Mouse (Mus musculus) splenic B cell, adult 2 months (primary cell): Measurements from ENCODE around the gene Ndufa4l2.

Experiments
- DNase-seq: peaks from one replicate; pipeline ENCODE4 v3.0.0-alpha.2; 2011; ENCODE audit warnings: low read depth, low spot score
- H3K27me3 ChIP-seq: 2 replicates; pipeline ENCODE4 v1.6.1; 2012; ENCODE audit warnings: mild to moderate bottlenecking, low read length, moderate library complexity, mixed read lengths; ENCODE audit not compliant: control insufficient read depth, poor library complexity, insufficient read depth, severe bottlenecking
- H3K36me3 ChIP-seq: 2 replicates; pipeline ENCODE4 v1.6.1; 2012; ENCODE audit warnings: mild to moderate bottlenecking, low read length, moderate library complexity, mixed read lengths; ENCODE audit not compliant: control insufficient read depth, poor library complexity, insufficient read depth, severe bottlenecking

The Ndufa4l2 gene

DNA sequence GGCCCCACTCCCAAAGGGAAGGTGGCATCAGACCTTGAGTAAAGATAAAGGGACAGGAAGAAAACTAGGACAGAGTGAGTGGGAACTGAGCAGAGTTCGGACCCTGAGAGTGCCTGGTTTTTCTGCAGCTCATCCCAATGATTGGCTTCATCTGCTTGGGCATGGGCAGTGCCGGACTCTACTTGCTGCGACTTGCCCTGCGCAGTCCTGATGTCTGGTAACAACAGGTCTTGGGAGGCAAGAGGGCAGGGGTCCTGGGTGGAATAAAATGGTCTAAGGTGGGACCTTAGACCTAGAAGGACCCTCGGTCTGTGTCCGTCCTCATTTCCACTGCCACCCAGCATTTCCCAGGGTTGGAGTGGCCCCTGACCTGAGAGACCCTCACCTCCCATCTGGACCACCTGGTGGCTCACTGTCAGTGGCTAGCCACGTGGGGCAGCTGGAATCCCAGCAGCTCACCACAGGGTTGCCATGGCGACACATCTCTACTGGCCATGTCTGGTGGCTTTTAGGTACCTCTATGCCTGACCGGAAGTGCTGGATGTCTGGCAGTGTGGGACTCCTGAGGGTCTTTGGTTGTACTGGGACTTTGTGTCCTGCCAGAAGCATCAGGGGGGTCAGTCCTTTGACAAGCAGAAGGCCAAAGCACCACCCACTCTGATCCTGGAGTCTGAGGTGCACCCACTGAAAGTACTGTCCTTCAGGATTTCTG is 660 bp downstream of the Ndufa4l2 start:
- H3K36me3 ChIP-seq, result peaks cover 6% of the 10 kb centered on the region
- no peak for DNase-seq
- no peaks in the 10 kb centered on the region for H3K27me3 ChIP-seq

DNA sequence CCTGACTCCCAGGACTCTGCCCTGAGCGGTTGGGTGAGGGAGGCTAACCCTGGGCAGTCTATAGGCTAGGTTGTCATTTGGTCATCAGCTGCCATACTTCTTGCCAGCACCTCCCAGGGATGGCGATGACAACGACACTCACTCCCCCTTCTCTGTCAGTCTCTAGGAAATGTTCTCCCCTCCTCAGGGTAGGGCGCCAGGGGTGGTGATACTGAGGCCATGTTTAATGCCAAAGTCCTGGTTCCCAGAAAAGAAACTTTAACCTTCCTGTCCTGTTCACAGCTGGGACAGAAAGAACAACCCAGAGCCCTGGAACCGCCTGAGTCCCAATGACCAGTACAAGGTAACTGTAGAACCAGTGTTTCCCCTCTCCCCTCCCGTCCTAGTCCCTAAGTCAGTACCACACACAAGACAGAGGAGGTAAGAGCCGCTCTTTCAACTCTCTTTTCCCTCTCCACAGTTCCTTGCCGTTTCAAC is 1.3 kb downstream of the Ndufa4l2 start:
- DNase-seq, result no peak
- Histone ChIP-seq H3K36me3 (peaks cover 6% of the 10 kb centered on the region), H3K27me3 (no peaks in the 10 kb centered on the region)

DNA sequence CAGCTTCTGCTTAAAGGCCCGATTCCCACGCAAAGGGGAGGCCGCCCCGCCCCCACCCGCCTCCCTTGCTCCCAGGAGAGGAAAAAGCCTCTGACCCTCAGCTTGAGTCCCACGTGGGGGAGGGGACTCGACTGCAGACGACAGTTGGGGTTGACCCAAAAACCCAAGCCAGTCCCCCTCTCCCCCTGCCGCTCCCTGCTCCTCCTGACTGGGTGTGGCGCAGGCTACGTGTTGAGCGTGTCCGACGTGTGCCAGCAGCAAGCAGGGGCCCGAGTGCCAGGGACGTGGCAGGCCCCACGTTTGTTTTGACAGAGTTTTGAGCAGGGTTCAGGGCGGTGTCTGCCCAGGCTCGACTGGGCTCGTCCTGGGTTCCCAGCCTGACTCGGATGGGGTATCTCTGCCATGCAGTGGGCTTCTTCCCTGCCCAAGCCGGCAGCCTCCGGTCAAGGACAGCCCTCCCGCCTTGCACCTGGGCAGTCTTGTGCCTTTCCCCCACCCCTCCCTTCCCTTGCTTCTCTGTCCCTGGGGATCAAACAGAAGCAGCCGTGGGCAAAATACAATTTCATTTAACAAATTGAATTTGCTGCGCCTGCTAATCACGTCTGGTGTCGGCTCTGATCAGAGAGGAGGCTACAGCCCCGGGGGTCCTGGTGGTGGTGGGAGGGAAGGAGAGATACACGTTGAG is 2.0 kb downstream of the Ndufa4l2 start:
- Histone ChIP-seq H3K27me3 (no peaks in the 10 kb centered on the region), H3K36me3 (peaks cover 6% of the 10 kb centered on the region)
- DNase-seq, result no peak

DNA sequence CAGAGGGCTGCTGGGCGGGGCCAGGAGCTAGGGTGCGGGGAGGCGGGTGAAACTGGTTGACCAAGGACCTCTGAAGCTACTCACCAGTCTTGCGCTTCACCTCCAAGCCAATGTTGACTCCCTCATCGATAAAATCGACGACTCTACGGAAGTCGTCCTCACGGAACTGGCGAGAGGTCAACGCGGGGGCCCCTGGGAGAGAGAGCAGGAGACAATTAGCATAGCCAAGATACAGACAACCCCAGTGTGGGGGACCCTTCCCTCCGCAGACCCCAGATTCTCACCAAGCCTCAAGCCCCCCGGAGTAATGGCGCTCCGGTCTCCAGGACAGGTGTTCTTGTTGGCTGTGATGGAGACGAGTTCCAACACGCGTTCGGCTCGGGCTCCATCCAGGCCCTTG is 3.2 kb downstream of the Ndufa4l2 start:
- peaks cover 6% of the 10 kb centered on the region for H3K36me3 ChIP-seq
- no peak for DNase-seq
- H3K27me3 ChIP-seq, result no peaks in the 10 kb centered on the region

- no peaks in the 10 kb centered on the region for H3K27me3 ChIP-seq
- no peak for DNase-seq
- peaks cover 6% of the 10 kb centered on the region for H3K36me3 ChIP-seq
Observed at GRCm38 (mm10) chr10:127519041-127519701, 4.4 kb downstream of the Ndufa4l2 start.

DNA sequence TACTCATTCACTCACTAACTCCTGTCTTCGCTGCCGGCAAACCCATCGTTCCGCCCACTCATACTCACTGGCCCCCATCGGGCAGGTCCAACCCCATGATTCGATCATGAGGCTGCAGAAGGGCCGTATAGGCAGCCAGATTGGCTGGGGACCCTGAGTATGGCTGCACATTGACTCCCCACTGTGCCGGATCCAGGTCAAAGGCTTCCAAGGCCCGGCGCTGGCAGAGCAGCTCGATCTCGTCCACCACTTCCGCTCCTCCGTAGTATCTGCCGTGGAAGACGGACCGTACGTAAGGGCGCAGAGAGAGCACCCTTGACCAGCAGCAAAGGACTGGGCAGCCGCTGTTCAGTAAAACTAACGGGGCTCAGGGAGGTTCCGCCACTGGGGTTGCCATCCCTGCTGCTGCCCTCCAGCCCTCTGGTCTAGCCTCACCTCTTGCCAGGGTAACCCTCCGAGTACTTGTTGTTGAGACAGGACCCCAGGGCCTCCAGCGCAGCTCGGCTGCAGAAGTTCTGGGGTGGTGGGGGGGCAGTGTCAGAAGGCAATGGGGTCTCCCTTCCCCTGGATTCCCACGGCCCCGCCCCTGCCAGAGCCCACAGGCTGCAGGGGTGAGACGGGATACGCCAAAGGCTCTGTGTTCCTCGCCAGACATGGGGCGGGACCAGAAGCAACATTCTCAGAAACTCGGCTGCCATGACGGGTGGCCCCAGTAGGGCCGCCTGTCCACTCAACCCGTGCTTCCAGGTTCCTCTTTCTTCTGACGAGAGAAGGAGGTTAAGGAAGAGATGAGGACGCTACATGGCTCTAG is 5.3 kb downstream of the Ndufa4l2 start:
- peaks cover 6% of the 10 kb centered on the region for H3K36me3 ChIP-seq
- no peaks in the 10 kb centered on the region for H3K27me3 ChIP-seq
- no peak for DNase-seq

GRCm38 (mm10) chr10:127520714-127521357 is 6.1 kb downstream of the Ndufa4l2 start:
- Histone ChIP-seq H3K36me3 (peaks cover 6% of the 10 kb centered on the region), H3K27me3 (no peaks in the 10 kb centered on the region)
- no peak for DNase-seq

DNA sequence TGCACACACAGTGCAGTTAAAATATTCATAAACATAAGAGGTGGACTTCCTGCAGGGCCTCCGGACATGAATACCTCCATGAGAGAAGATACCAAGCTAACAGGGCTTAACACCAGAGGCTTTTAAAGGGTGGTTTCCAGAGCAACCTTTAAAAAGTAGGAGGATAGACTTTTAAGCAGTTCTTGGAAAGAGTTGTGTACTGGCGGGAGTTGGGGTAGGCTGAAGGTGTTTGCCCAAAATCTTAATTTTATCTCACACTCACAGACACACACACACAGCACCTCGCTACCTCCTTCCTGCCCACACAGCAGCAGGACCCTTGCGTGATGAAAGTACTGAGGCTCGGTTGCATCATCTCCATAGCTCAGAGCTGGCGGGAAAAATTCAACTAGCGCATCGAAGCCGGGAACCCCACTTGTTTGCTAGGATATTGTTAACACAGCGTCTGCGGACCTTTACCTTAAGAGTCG is 6.9 kb downstream of the Ndufa4l2 start:
- peaks cover 6% of the 10 kb centered on the region for H3K36me3 ChIP-seq
- no peaks in the 10 kb centered on the region for H3K27me3 ChIP-seq
- DNase-seq, result no peak

DNA sequence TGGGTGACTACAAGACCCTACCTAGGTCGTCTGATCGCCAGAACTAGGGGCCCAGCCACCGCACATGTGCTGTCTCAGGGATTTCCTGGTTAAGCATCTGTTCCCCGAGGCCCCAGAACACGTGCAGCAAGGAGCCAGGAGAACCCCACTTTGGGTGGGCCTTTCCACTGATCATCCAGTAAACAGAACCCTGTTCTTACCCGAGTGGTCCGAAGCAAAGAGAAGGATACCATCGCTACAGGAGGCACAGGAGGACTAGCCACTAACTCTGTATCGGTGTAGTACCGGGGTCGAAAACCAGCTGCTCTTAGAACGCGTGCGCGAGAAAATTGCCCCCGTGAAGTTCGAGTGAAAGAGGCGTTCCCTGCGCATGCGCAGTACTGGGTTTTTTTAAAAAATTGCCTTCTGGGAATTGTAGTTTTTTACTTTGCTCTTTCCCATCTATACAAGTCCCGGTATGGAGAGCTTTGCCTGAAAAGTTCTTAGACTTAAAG is 7.4 kb downstream of the Ndufa4l2 start, which contains the start of gene Shmt2:
Shmt2 (minus strand) TSS at position 357 of the 494 bp plus-strand sequence.
- no peaks in the 10 kb centered on the region for H3K27me3 ChIP-seq
- DNase-seq, result peak; percentile 91
- H3K36me3 ChIP-seq, result peaks cover 6% of the 10 kb centered on the region

DNA sequence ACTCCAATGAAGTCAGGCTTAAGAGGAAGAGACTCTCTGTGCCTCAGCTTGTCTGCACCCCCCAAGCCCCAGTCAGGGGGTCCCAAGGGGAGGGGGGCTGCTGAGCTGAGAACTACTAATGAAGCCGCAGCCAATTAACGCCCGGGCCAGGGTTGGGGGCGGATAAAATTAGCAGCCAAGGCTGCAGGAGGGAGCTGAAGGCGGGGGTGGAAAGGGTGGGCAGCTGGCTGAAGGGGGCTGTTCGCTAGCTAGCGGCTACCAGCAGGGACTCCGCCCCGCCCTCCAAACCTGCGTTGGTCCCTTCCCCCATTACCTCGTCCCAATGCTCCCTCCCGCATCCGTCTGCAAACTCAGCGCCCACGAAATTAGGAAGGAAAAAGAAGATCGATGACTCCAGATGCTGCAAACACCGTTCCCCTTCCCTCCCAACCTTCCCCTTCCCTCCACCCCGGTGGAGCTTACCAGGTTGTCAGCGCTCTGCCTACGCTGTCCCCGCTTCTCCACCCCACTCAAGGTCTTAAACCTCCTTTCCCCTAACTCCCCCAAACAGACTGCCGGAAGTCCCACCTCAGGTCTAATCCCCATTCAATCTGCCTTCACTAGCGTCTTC is 10.0 kb downstream of the Ndufa4l2 start:
- Histone ChIP-seq H3K36me3 (no peaks in the 10 kb centered on the region), H3K27me3 (no peaks in the 10 kb centered on the region)
- DNase-seq, result no peak

- no peaks in the 10 kb centered on the region for H3K36me3 ChIP-seq
- peak; percentile 58 for DNase-seq
- H3K27me3 ChIP-seq, result no peaks in the 10 kb centered on the region
Observed at GRCm38 (mm10) chr10:127526048-127526447, 11.3 kb downstream of the Ndufa4l2 start.

DNA sequence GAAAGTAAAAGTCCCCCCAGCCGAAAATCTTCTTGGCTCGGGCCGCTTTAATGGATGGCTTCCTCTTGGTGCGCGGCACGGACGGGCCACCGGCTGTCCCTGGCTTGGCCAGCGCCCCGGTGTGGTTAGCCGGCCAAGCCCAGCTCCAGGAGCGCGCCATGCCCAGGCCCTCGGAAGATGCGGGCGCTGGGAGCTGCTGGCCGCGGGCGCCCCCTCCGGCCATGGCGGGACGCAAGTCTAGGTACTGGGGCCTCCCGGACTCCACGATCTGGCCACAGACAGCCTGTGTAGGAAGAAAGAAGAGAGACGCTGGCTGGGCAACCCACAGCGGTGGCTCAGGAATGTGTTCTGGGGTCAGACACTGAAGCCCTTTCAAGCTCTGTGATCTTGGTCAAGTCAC is 11.9 kb downstream of the Ndufa4l2 start:
- H3K36me3 ChIP-seq, result no peaks in the 10 kb centered on the region
- peak; percentile 61 for DNase-seq
- no peaks in the 10 kb centered on the region for H3K27me3 ChIP-seq

DNA sequence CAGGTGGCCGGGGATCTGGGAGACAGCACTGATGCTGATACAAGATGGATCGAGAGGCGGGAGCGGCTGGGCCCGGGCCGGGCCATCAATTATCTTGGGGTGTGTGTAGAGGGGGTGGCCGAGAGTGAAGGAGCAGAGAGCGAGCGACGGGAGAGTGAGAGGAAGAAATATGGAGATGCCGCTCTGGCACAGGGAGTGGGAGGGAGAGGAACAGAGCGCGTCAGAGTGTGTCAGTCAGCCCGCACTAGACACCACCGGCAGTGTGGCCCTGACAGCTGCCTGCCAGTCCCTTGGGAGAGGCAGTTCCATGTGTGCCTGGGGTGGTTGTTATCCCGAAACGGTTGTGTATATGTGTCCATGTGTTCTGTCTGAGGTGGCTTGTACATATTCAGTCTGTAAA is 12.7 kb downstream of the Ndufa4l2 start:
- DNase-seq, result no peak
- Histone ChIP-seq H3K27me3 (no peaks in the 10 kb centered on the region), H3K36me3 (no peaks in the 10 kb centered on the region)
